Mouse (Mus musculus) heart, embryonic 11.5 days (tissue): Measurements from ENCODE around the gene Mrpl44. TPM values are rescaled to one million over a fixed set of nuclear protein-coding genes. Genes with fewer than 3 reads are reported as not detected.
A peak's percentile ranks its signal among the peaks of the same experiment; 100 is the strongest.

Experiments
- ATAC-seq: fragments of 200-750 bp; cut with Nextera tagmentation; replicated peaks from 2 replicates; pipeline ENCODE4 v1.8.0; 2017; ENCODE audit warnings: moderate library complexity; ENCODE audit not compliant: insufficient number of reproducible peaks, low FRiP score, low TSS enrichment
- H3K27ac ChIP-seq: fragments of 300-500 bp; sonication (generic); 2 replicates; pipeline ENCODE4 v1.5.1; 2014; ENCODE audit warnings: mild to moderate bottlenecking, low read depth, low read length
- H3K27me3 ChIP-seq: fragments of 300-500 bp; sonication (generic); 2 replicates; pipeline ENCODE4 v1.6.1; 2014; ENCODE audit warnings: mild to moderate bottlenecking, low read length, mixed read lengths; ENCODE audit not compliant: control insufficient read depth, insufficient read depth
- H3K36me3 ChIP-seq: fragments of 300-500 bp; sonication (generic); 2 replicates; pipeline ENCODE4 v1.6.1; 2014; ENCODE audit warnings: mild to moderate bottlenecking, low read length, moderate library complexity, mixed read lengths; ENCODE audit not compliant: control insufficient read depth, insufficient read depth
- H3K4me1 ChIP-seq: fragments of 300-500 bp; sonication (generic); 2 replicates; pipeline ENCODE4 v1.6.1; 2014; ENCODE audit warnings: low read length; ENCODE audit not compliant: control insufficient read depth, insufficient read depth
- H3K4me2 ChIP-seq: fragments of 300-500 bp; sonication (generic); 2 replicates; pipeline ENCODE4 v1.6.1; 2014; ENCODE audit warnings: mild to moderate bottlenecking, moderate library complexity
- H3K4me3 ChIP-seq: fragments of 300-500 bp; sonication (generic); 2 replicates; pipeline ENCODE4 v1.5.1; 2014; ENCODE audit warnings: low read depth, low read length
- H3K9ac ChIP-seq: fragments of 300-500 bp; sonication (generic); 2 replicates; pipeline ENCODE4 v1.6.1; 2014; ENCODE audit warnings: mild to moderate bottlenecking, low read depth, low read length, moderate library complexity
- H3K9me3 ChIP-seq: fragments of 300-500 bp; sonication (generic); replicated peaks from 2 replicates; pipeline ENCODE4 v1.6.1; 2016; ENCODE audit warnings: low read length; ENCODE audit not compliant: control insufficient read depth
- WGBS: fragments of 180-500 bp; shearing (Covaris S2); extraction: QIAGEN DNeasy Blood & Tissue Kit; methylation state at CpG from one replicate; pipeline ENCODE4 v1.1.7; 2014; ENCODE audit not compliant: insufficient replicate concordance; 5-methylcytosine and 5-hydroxymethylcytosine counted together
- polyA plus RNA-seq: library from polyadenylated mRNA; unstranded; fragments of >200 nt; fragmentation: Nextera tagmentation; extraction: Ambion mirVana; gene quantifications from 2 replicates; pipeline ENCODE4 v1.2.1, GENCODE M21; 2014

Gene Mrpl44
- polyA plus RNA-seq, 1 experiment from 2014 or later: 45.3 TPM

GRCm38 (mm10) chr1:79752015-79752695 is 23.7 kb upstream of the Mrpl44 start:
- peaks cover 13% of the 10 kb centered on the region for H3K4me1 ChIP-seq
- H3K27me3 ChIP-seq: no peaks in the 10 kb centered on the region
- 69% methylated on average over 7 of the region's 7 CpGs for whole genome bisulfite sequencing
- H3K9me3 ChIP-seq: no peaks in the 10 kb centered on the region
- H3K4me3 ChIP-seq: no peak overlapping the region
- H3K27ac ChIP-seq: peak overlapping the region; percentile 59; the same call in 1 of the 2 replicates
- no peak overlapping the region for H3K9ac ChIP-seq
- ATAC-seq: no peak
- H3K4me2 ChIP-seq: no peak overlapping the region
- no peaks in the 10 kb centered on the region for H3K36me3 ChIP-seq

- Histone ChIP-seq H3K27me3 (no peaks in the 10 kb centered on the region), H3K9ac (no peak overlapping the region), H3K4me3 (no peak overlapping the region), H3K4me2 (no peak overlapping the region), H3K27ac (no peak overlapping the region), H3K4me1 (peaks cover 14% of the 10 kb centered on the region), H3K36me3 (no peaks in the 10 kb centered on the region), H3K9me3 (no peaks in the 10 kb centered on the region)
- 83% methylated on average over 4 of the region's 4 CpGs for WGBS
- ATAC-seq: no peak
Measured at GRCm38 (mm10) chr1:79752714-79753340, 23.0 kb upstream of the Mrpl44 start.

- WGBS: 86% methylated on average over 3 of the region's 3 CpGs
- H3K4me3 ChIP-seq: no peak overlapping the region
- H3K27ac ChIP-seq: no peak overlapping the region
- H3K4me2 ChIP-seq: no peak overlapping the region
- no peak for ATAC-seq
- H3K36me3 ChIP-seq: no peaks in the 10 kb centered on the region
- H3K4me1 ChIP-seq: peaks cover 14% of the 10 kb centered on the region
- H3K9ac ChIP-seq: no peak overlapping the region
- no peaks in the 10 kb centered on the region for H3K9me3 ChIP-seq
- no peaks in the 10 kb centered on the region for H3K27me3 ChIP-seq
Measured at GRCm38 (mm10) chr1:79753456-79753855, 22.4 kb upstream of the Mrpl44 start.

DNA sequence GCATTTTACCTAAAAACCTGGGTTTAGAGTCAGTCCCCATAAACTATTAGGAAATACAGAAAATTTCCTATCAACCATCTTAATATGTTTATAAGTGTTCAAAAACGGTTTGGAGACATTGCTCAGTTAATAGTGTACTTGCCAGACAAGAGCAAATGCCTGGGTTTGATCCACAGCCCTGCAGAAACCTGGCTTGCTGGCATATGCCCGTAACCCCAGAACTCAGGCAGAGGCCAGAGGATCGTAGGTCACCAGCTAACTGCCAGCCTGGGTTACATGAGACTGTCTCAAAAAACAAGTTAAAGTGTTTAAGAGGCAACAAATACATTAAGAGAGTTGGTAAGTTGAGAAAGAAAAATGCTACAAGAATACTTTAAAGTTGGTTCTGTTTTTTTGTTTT is 20.9 kb upstream of the Mrpl44 start:
- ATAC-seq: no peak
- Histone ChIP-seq H3K4me2 (no peak overlapping the region), H3K27ac (no peak overlapping the region), H3K27me3 (no peaks in the 10 kb centered on the region), H3K9ac (no peak overlapping the region), H3K9me3 (no peaks in the 10 kb centered on the region), H3K4me1 (peaks cover 9% of the 10 kb centered on the region; the same call in 1 of the 2 replicates), H3K36me3 (no peaks in the 10 kb centered on the region), H3K4me3 (no peak overlapping the region)
- 86% methylated on average over 3 of the region's 3 CpGs for WGBS

DNA sequence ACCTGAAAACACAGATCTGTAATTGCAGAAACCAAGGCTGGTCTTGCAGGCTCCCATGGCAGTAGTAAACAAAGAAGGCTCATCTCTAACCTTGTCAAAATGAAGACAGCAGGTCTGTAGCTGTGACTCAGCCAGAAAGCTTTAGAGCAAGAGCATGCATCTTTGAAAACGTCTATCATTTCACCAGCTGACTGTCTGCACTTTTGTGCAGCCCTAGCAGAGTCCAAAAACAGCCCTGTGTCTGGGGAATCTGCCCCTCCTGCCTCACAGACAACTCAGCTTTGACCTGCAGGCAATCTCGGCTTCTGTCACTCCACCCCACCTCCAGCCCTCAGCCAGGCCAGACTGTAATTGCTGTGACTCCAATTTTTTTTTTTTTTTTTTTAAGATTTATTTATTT is 20.4 kb upstream of the Mrpl44 start:
- H3K4me1 ChIP-seq: peaks cover 9% of the 10 kb centered on the region; the same call in 1 of the 2 replicates
- no peak for ATAC-seq

GRCm38 (mm10) chr1:79756417-79756816 is 19.4 kb upstream of the Mrpl44 start:
- no peak overlapping the region for H3K4me3 ChIP-seq
- 89% methylated on average over 5 of the region's 5 CpGs for WGBS
- no peak overlapping the region for H3K4me2 ChIP-seq
- peaks cover 11% of the 10 kb centered on the region; the same call in 1 of the 2 replicates for H3K4me1 ChIP-seq
- H3K9me3 ChIP-seq: no peaks in the 10 kb centered on the region
- no peak overlapping the region for H3K9ac ChIP-seq
- H3K27me3 ChIP-seq: no peaks in the 10 kb centered on the region
- no peak overlapping the region for H3K27ac ChIP-seq
- H3K36me3 ChIP-seq: no peaks in the 10 kb centered on the region
- ATAC-seq: no peak

More for the DNA sequence above, 20.4 kb upstream of the Mrpl44 start:
- Histone ChIP-seq H3K9me3 (no peaks in the 10 kb centered on the region), H3K9ac (no peak overlapping the region), H3K27ac (no peak overlapping the region), H3K4me2 (no peak overlapping the region), H3K27me3 (no peaks in the 10 kb centered on the region), H3K36me3 (no peaks in the 10 kb centered on the region), H3K4me3 (no peak overlapping the region)
- WGBS: 35% methylated on average over 2 of the region's 2 CpGs

DNA sequence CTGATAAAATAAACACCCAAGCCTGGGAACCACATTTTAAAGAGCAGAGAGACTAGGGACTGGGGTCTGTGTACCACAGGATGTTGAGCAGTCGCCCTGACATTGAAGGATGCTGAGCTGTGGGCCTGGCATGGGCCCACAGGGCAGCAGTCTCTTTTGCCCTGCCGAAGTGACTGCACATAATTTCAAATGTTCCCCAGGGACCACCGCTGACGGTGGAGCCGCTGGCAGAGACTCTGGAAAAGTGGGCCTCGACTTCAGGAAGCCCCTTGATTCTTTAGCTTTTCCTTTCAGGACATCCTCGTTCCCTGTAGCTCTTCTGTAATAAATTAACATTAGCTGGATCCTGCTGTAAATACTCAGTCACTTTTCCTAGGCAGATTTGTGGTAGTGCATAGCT is 18.7 kb upstream of the Mrpl44 start:
- peaks cover 10% of the 10 kb centered on the region; the same call in 1 of the 2 replicates for H3K4me1 ChIP-seq
- ATAC-seq: no peak
- 53% methylated on average over 7 of the region's 7 CpGs for WGBS
- H3K9me3 ChIP-seq: no peaks in the 10 kb centered on the region
- H3K9ac ChIP-seq: no peak overlapping the region
- no peak overlapping the region for H3K4me3 ChIP-seq
- no peak overlapping the region for H3K4me2 ChIP-seq
- no peaks in the 10 kb centered on the region for H3K27me3 ChIP-seq
- peak overlapping the region; percentile 35; the same call in 1 of the 2 replicates for H3K27ac ChIP-seq
- H3K36me3 ChIP-seq: no peaks in the 10 kb centered on the region

GRCm38 (mm10) chr1:79757597-79757996 is 18.2 kb upstream of the Mrpl44 start:
- H3K27me3 ChIP-seq: no peaks in the 10 kb centered on the region
- H3K9me3 ChIP-seq: no peaks in the 10 kb centered on the region
- no peaks in the 10 kb centered on the region for H3K36me3 ChIP-seq
- ATAC-seq: no peak
- H3K4me1 ChIP-seq: peaks cover 14% of the 10 kb centered on the region; the same call in 1 of the 2 replicates
- no peak overlapping the region for H3K4me3 ChIP-seq
- peak overlapping the region; percentile 35; the same call in 1 of the 2 replicates for H3K27ac ChIP-seq
- no peak overlapping the region for H3K4me2 ChIP-seq
- WGBS: 76% methylated on average over 4 of the region's 4 CpGs
- no peak overlapping the region for H3K9ac ChIP-seq
